Mouse (Mus musculus): ENCODE data around the gene Dapk3.

GRCm38 (mm10) chr10:81238618-81239017 lies 55.8 kb downstream of the Dapk3 start:
- TF ChIP-seq POLR2A (IDR thresholded peaks at IDR 0.05; ENCODE audit: control insufficient read depth, extremely low read depth, insufficient read depth, low read length, poor library complexity) (no peak), CTCF (IDR thresholded peaks at IDR 0.05; ENCODE audit: borderline replicate concordance, control insufficient read depth, extremely low read depth, insufficient read depth, low read length, poor library complexity) (no peak)

Data from thymus, adult 2 months (tissue).